Mouse (Mus musculus) brain, embryonic 14.5 days (tissue): Measurements from ENCODE around the gene Myh4.

ENCODE experiments used
- CTCF ChIP-seq: fragments of 200-500 bp; IDR thresholded peaks from 2 replicates; pipeline ENCODE4 v1.5.1; 2012; ENCODE audit warnings: inconsistent platforms, mild to moderate bottlenecking, moderate library complexity, borderline replicate concordance; ENCODE audit not compliant: insufficient read depth, insufficient read length; ENCODE audit errors: extremely low read depth
- POLR2A ChIP-seq: fragments of 200-500 bp; IDR thresholded peaks from 2 replicates; pipeline ENCODE4 v1.6.1; 2012; ENCODE audit warnings: mild to moderate bottlenecking, inconsistent platforms, borderline replicate concordance; ENCODE audit not compliant: poor library complexity, insufficient read depth, insufficient read length, severe bottlenecking; ENCODE audit errors: extremely low read depth

DNA sequence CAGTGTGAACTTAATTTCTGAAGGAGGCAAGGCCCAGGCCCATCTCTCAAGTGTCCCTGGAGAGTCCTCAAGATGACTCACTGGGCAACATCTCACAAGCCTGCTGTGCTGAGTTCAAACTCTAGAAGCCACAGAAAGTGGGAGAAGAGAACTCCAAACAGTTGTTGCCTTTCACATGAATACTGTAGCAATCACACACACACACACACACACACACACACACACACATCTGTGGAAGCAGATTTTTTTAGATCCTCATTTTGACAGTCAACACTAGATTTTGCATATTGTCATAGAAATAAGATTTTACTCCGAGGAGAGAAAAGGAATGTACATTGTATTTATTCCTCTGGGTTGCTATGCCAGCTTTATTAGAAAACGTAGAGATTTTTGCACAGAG is 47.0 kb upstream of the Myh4 start:
- TF ChIP-seq POLR2A (no peak), CTCF (no peak)
